Mouse (Mus musculus) forebrain, embryonic 16.5 days (tissue): ENCODE results near the gene Rgs14. TPM values are rescaled to one million over a fixed set of nuclear protein-coding genes. Genes with fewer than 3 reads are reported as not detected.

Experiments used
- ATAC-seq: fragments of 200-750 bp; cut with Nextera tagmentation; 2 replicates; pipeline ENCODE4 v1.8.0; 2017; ENCODE audit warnings: mild to moderate bottlenecking, moderate library complexity
- H3K27ac ChIP-seq: fragments of 300-500 bp; sonication (generic); 2 replicates; pipeline ENCODE4 v1.5.1; 2014; ENCODE audit warnings: low read length, control low read depth
- H3K27me3 ChIP-seq: fragments of 300-500 bp; sonication (generic); replicated peaks from 2 replicates; pipeline ENCODE4 v1.6.1; 2014; ENCODE audit warnings: low read length; ENCODE audit not compliant: control insufficient read depth, insufficient read depth
- H3K36me3 ChIP-seq: fragments of 300-500 bp; sonication (generic); 2 replicates; pipeline ENCODE4 v1.6.1; 2014; ENCODE audit not compliant: control insufficient read depth, insufficient read depth
- H3K4me1 ChIP-seq: fragments of 300-500 bp; sonication (generic); replicated peaks from 2 replicates; pipeline ENCODE4 v1.6.1; 2014; ENCODE audit warnings: low read length; ENCODE audit not compliant: control insufficient read depth, insufficient read depth
- H3K4me2 ChIP-seq: fragments of 300-500 bp; sonication (generic); 2 replicates; pipeline ENCODE4 v1.6.1; 2014; ENCODE audit warnings: mild to moderate bottlenecking, low read length, control low read depth
- H3K4me3 ChIP-seq: fragments of 300-500 bp; sonication (generic); replicated peaks from 2 replicates; pipeline ENCODE4 v1.5.1; 2014; ENCODE audit warnings: mild to moderate bottlenecking, low read length, control low read depth
- H3K9ac ChIP-seq: fragments of 300-500 bp; sonication (generic); replicated peaks from 2 replicates; pipeline ENCODE4 v1.6.1; 2014; ENCODE audit warnings: low read depth, low read length, control low read depth
- H3K9me3 ChIP-seq: fragments of 300-500 bp; sonication (generic); 2 replicates; pipeline ENCODE4 v1.6.1; 2016; ENCODE audit warnings: low read length; ENCODE audit not compliant: control insufficient read depth
- WGBS: fragments of 180-500 bp; shearing (Covaris S2); extraction: QIAGEN DNeasy Blood & Tissue Kit; methylation state at CpG from one replicate; pipeline ENCODE4 v1.1.7; 2014; 5-methylcytosine and 5-hydroxymethylcytosine counted together
- polyA plus RNA-seq: library from polyadenylated mRNA; unstranded; fragments of >200 nt; fragmentation: Nextera tagmentation; extraction: Ambion mirVana; gene quantifications from 2 replicates; pipeline ENCODE4 v1.2.1, GENCODE M21; 2015

The Rgs14 gene
- polyA plus RNA-seq = 0.71 and 1.4 TPM in 2 replicates

GRCm38 (mm10) chr13:55369531-55370114 lies at the start of gene Rgs14:
Gene Rgs14, plus strand, starts transcription at chr13:55369732.
- Histone ChIP-seq H3K4me2 (no peak within 1 kb of the TSS), H3K36me3 (no peaks in the 10 kb centered on the region), H3K4me3 (no peak within 1 kb of the TSS), H3K27ac (no peak within 1 kb of the TSS), H3K9me3 (no peaks in the 10 kb centered on the region), H3K9ac (no peak within 1 kb of the TSS), H3K4me1 (no peaks in the 10 kb centered on the region), H3K27me3 (peaks cover 2% of the 10 kb centered on the region; the same call in 1 of the 2 replicates)
- 58% methylated on average over 13 of the region's 13 CpGs for WGBS
- ATAC-seq = no peak

GRCm38 (mm10) chr13:55319931-55320533 lies 49.5 kb upstream of the Rgs14 start, which contains the start of gene Prelid1:
Gene Prelid1, plus strand, starts transcription at chr13:55320500.
- Histone ChIP-seq H3K4me2 (peak within 1 kb of the TSS; percentile 83), H3K27me3 (no peaks in the 10 kb centered on the region), H3K9ac (peak within 1 kb of the TSS; percentile 91), H3K9me3 (no peaks in the 10 kb centered on the region), H3K27ac (no peak within 1 kb of the TSS), H3K36me3 (peaks cover 9% of the 10 kb centered on the region; the same call in 1 of the 2 replicates), H3K4me3 (peak within 1 kb of the TSS; percentile 91), H3K4me1 (peaks cover 27% of the 10 kb centered on the region)
- WGBS = 87% methylated on average over 4 of the region's 4 CpGs
- no peak for ATAC-seq

- H3K27me3 ChIP-seq = no peaks in the 10 kb centered on the region
- H3K27ac ChIP-seq = peak within 1 kb of the TSS; percentile 63
- H3K4me3 ChIP-seq = peak within 1 kb of the TSS; percentile 91
- H3K36me3 ChIP-seq = peaks cover 21% of the 10 kb centered on the region
- H3K9me3 ChIP-seq = no peaks in the 10 kb centered on the region
- peak within 1 kb of the TSS; percentile 83 for H3K4me2 ChIP-seq
- H3K4me1 ChIP-seq = peaks cover 27% of the 10 kb centered on the region
- H3K9ac ChIP-seq = peak within 1 kb of the TSS; percentile 91
- WGBS = under 1% methylated on average over 73 of the region's 73 CpGs
- peak; percentile 94 for ATAC-seq
Observed at GRCm38 (mm10) chr13:55321434-55322129, 48.0 kb upstream of the Rgs14 start, which contains the start of gene Rab24. Gene Rab24, minus strand, starts transcription at chr13:55321946.

- H3K4me1 ChIP-seq = peaks cover 32% of the 10 kb centered on the region
- peak overlapping the region; percentile 83 for H3K4me2 ChIP-seq
- no peaks in the 10 kb centered on the region for H3K9me3 ChIP-seq
- H3K9ac ChIP-seq = peak overlapping the region; percentile 91
- peak overlapping the region; percentile 63 for H3K27ac ChIP-seq
- peaks cover 21% of the 10 kb centered on the region for H3K36me3 ChIP-seq
- H3K4me3 ChIP-seq = peak overlapping the region; percentile 91
- no peaks in the 10 kb centered on the region for H3K27me3 ChIP-seq
- WGBS = 1% methylated on average over 31 of the region's 31 CpGs
- ATAC-seq = 0 out of 2 replicates have a peak, but pooled peaks have one; percentile 13
Observed at GRCm38 (mm10) chr13:55322130-55322825, 47.3 kb upstream of the Rgs14 start.

GRCm38 (mm10) chr13:55325596-55325995 lies 43.9 kb upstream of the Rgs14 start:
- H3K4me2 ChIP-seq = no peak overlapping the region
- H3K27ac ChIP-seq = no peak overlapping the region
- no peaks in the 10 kb centered on the region for H3K9me3 ChIP-seq
- H3K27me3 ChIP-seq = no peaks in the 10 kb centered on the region
- no peak overlapping the region for H3K9ac ChIP-seq
- no peak overlapping the region for H3K4me3 ChIP-seq
- no peak for ATAC-seq
- 83% methylated on average over 11 of the region's 11 CpGs for WGBS
- H3K36me3 ChIP-seq = peaks cover 15% of the 10 kb centered on the region
- H3K4me1 ChIP-seq = peaks cover 54% of the 10 kb centered on the region

GRCm38 (mm10) chr13:55327169-55327568 lies 42.4 kb upstream of the Rgs14 start:
- peak overlapping the region; percentile 45; the same call in 1 of the 2 replicates for H3K9ac ChIP-seq
- H3K27me3 ChIP-seq = no peaks in the 10 kb centered on the region
- H3K4me3 ChIP-seq = peak overlapping the region; percentile 8; the same call in 1 of the 2 replicates
- no peaks in the 10 kb centered on the region for H3K9me3 ChIP-seq
- H3K36me3 ChIP-seq = peaks cover 15% of the 10 kb centered on the region
- WGBS = 66% methylated on average over 4 of the region's 4 CpGs
- H3K4me2 ChIP-seq = peak overlapping the region; percentile 31
- no peak for ATAC-seq
- peaks cover 50% of the 10 kb centered on the region for H3K4me1 ChIP-seq
- H3K27ac ChIP-seq = peak overlapping the region; percentile 73

- no peaks in the 10 kb centered on the region for H3K27me3 ChIP-seq
- peak overlapping the region; percentile 92 for H3K4me2 ChIP-seq
- peaks cover 47% of the 10 kb centered on the region for H3K4me1 ChIP-seq
- WGBS = 13% methylated on average over 4 of the region's 8 CpGs
- H3K36me3 ChIP-seq = peaks cover 15% of the 10 kb centered on the region
- H3K9ac ChIP-seq = peak overlapping the region; percentile 45; the same call in 1 of the 2 replicates
- peak overlapping the region; percentile 93 for H3K4me3 ChIP-seq
- peak; percentile 54 for ATAC-seq
- H3K9me3 ChIP-seq = no peaks in the 10 kb centered on the region
- H3K27ac ChIP-seq = peak overlapping the region; percentile 73
Observed at GRCm38 (mm10) chr13:55327633-55328032, 41.9 kb upstream of the Rgs14 start.

GRCm38 (mm10) chr13:55328171-55328570 lies 41.4 kb upstream of the Rgs14 start:
- Histone ChIP-seq H3K4me1 (peaks cover 42% of the 10 kb centered on the region), H3K27me3 (no peaks in the 10 kb centered on the region), H3K36me3 (peaks cover 15% of the 10 kb centered on the region), H3K27ac (no peak overlapping the region), H3K9me3 (no peaks in the 10 kb centered on the region), H3K4me3 (peak overlapping the region; percentile 93), H3K4me2 (peak overlapping the region; percentile 92), H3K9ac (peak overlapping the region; percentile 76)
- 91% methylated on average over 6 of the region's 6 CpGs for WGBS
- ATAC-seq = no peak
